Mouse (Mus musculus) 416B (cell line): ENCODE measurements at regions not wholly inside any gene's neighbourhood (a gene's known extent, or its start where the extent isn't known, plus 50 kb on each side); places are given as distances from the start of the nearest gene placed in this dataset.
"Not testable (repeated sequence)": the region's sequence is repeated elsewhere in the genome, so short reads cannot be mapped to it uniquely, and the experiment has no call there.

Experiments used
- DNase-seq: peaks from one replicate; pipeline ENCODE4 v3.0.0; 2011; ENCODE audit warnings: low read depth

GRCm38 (mm10) chr9:115422786-115423185, 112.6 kb upstream of the Stt3b start:
- no peak for DNase-seq

GRCm38 (mm10) chr9:115426682-115427081, 116.5 kb upstream of the Stt3b start:
- no peak for DNase-seq

GRCm38 (mm10) chr9:115430271-115430670, 120.0 kb upstream of the Stt3b start:
- no peak for DNase-seq

- peak; percentile 62 for DNase-seq
These were observed 124.5 kb upstream of the Stt3b start for GRCm38 (mm10) chr9:115434696-115435095.

GRCm38 (mm10) chr9:115436301-115436700, 126.1 kb upstream of the Stt3b start:
- no peak for DNase-seq

- DNase-seq, result not testable (repeated sequence)
These were observed 128.0 kb upstream of the Stt3b start for GRCm38 (mm10) chr9:115438234-115438633.

GRCm38 (mm10) chr9:115446681-115447080, 136.5 kb upstream of the Stt3b start:
- no peak for DNase-seq

GRCm38 (mm10) chr9:115450741-115451320, 140.6 kb upstream of the Stt3b start:
- DNase-seq, result no peak

GRCm38 (mm10) chr9:115454771-115455170, 144.6 kb upstream of the Stt3b start:
- no peak for DNase-seq

GRCm38 (mm10) chr9:115456121-115456520, 145.9 kb upstream of the Stt3b start:
- DNase-seq, result no peak

GRCm38 (mm10) chr9:115456638-115457037, 146.4 kb upstream of the Stt3b start:
- no peak for DNase-seq

- no peak for DNase-seq
These were observed 147.9 kb upstream of the Stt3b start for GRCm38 (mm10) chr9:115457889-115458710.

- DNase-seq, result not testable (repeated sequence)
These were observed 148.9 kb upstream of the Stt3b start for GRCm38 (mm10) chr9:115459075-115459474.

- DNase-seq, result no peak
These were observed 155.1 kb upstream of the Stt3b start for GRCm38 (mm10) chr9:115465326-115465725.

GRCm38 (mm10) chr9:115468641-115469040, 158.4 kb upstream of the Stt3b start:
- DNase-seq, result no peak

- no peak for DNase-seq
These were observed 161.4 kb upstream of the Stt3b start for GRCm38 (mm10) chr9:115471582-115471981.

- no peak for DNase-seq
These were observed 162.8 kb upstream of the Stt3b start for GRCm38 (mm10) chr9:115473037-115473436.

GRCm38 (mm10) chr9:115473847-115474246, 163.6 kb upstream of the Stt3b start:
- DNase-seq, result no peak

- DNase-seq, result no peak
These were observed 164.1 kb upstream of the Stt3b start for GRCm38 (mm10) chr9:115474342-115474741.

GRCm38 (mm10) chr9:115476205-115476604, 166.0 kb upstream of the Stt3b start:
- DNase-seq, result no peak

- no peak for DNase-seq
These were observed 167.5 kb upstream of the Stt3b start for GRCm38 (mm10) chr9:115477556-115478220.

- no peak for DNase-seq
These were observed 168.7 kb upstream of the Stt3b start for GRCm38 (mm10) chr9:115478946-115479345.

GRCm38 (mm10) chr9:115481176-115481575, 171.0 kb upstream of the Stt3b start:
- no peak for DNase-seq
